Comparison of ENCODE assay signal across 8 mouse cellular contexts in the genomic region with DNA sequence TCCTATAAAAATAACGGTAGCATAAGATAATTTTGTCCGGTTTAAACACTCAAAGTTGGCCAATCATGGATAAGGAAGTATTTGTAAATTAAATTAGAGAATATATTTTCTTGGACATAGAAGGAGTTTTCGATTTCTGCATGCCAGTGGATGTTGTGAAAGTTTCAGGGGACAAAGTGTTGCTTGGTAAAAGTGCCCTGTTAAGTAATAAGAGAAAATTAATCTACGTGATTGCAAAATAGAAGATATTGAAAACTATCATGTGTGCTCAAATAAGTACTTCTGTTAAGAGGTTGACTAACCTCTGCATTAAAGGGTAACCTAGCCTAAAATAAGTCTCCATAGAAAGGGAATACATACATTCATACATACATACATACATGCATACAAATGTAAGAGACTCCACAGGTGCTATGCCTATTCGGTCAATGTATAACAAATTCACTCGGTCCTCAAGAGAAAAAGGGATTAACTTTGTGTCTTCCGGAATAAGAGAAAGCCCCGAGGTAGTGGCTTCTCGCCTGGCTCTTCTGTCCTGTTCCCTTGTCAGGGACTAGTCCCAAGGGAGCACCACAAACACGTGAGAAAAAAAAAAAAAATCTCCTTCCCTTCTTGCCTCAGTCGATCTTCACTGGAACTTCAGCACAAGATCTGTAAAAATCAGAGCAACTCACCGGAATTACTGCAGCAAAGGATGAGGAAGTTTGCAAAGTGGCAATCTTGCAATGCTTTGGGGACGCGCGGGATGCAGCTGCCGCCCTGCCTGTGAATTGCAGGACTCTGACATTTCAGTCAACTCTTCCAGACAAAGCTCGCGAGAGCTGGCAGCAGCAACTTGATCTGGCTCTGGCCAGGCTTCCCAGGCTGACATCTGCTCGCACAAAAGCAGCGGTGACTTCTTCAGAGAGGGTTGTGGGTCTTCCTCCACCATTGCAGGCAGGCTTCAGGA. TPM values are rescaled to one million over a fixed set of nuclear protein-coding genes. Genes with fewer than 3 reads are reported as not detected.
DNase-seq lines count a peak whose midpoint lies in the region; ATAC-seq and TF ChIP-seq lines count a peak whose summit lies in the region.

No protein-coding gene starts in this region.

- H3K36me3 ChIP-seq in hindbrain, embryonic 14.5 days (replicated peaks; ENCODE audit: control insufficient read depth, insufficient read depth) = no peaks in the 10 kb centered on the region

- WGBS in hindbrain, embryonic 14.5 days = 19% methylated on average over 20 of the region's 20 CpGs

- peak; percentile 32 for DNase-seq in MEL-GATA-1-ER (ENCODE audit: extremely low read depth, low read depth)
- peak; percentile 68 to 78 for DNase-seq in cerebellum, postnatal 10 days
- DNase-seq in gastrocnemius, adult 18-20 months (ENCODE audit: low spot score) = peak; percentile 56
- DNase-seq in hindbrain, embryonic 14.5 days (ENCODE audit: low spot score) = peak; percentile 71
- peak; percentile 14 to 21 for DNase-seq in left cerebral cortex, adult 2 months (ENCODE audit: extremely low spot score in 1 of 2, low spot score in 2 of 2)
- DNase-seq in lung, postnatal 36 days = peak; percentile 56
- DNase-seq in skeletal muscle tissue, adult 2 months (ENCODE audit: low read depth, low spot score) = peak; percentile 85
- DNase-seq in MN1 (ENCODE audit: low spot score) = no peak

- H3K27ac ChIP-seq in hindbrain, embryonic 14.5 days = no peak overlapping the region
- peak overlapping the region; percentile 28; the same call in 1 of the 2 replicates for H3K27ac ChIP-seq in left cerebral cortex, adult 2 months

- no peaks in the 10 kb centered on the region for H3K27me3 ChIP-seq in hindbrain, embryonic 14.5 days (ENCODE audit: control insufficient read depth, insufficient read depth, low read length)

- no peak for TF ChIP-seq CTCF in left cerebral cortex, adult 2 months (IDR thresholded peaks at IDR 0.05)

- peak overlapping the region; percentile 57 for H3K9ac ChIP-seq in hindbrain, embryonic 14.5 days

- H3K9me3 ChIP-seq in hindbrain, embryonic 14.5 days (ENCODE audit: control insufficient read depth, low read length) = no peaks in the 10 kb centered on the region

- H3K4me2 ChIP-seq in hindbrain, embryonic 14.5 days (replicated peaks) = peak overlapping the region; percentile 71

- peak overlapping the region; percentile 32 for H3K4me3 ChIP-seq in hindbrain, embryonic 14.5 days (replicated peaks; ENCODE audit: low read length)
- peak overlapping the region; percentile 40 for H3K4me3 ChIP-seq in left cerebral cortex, adult 2 months

- intact Hi-C loops in left cerebral cortex, adult 2 months (cut with DNase I) = no loop called here

- peak; percentile 92 for ATAC-seq in hindbrain, embryonic 14.5 days (ENCODE audit: low FRiP score)

- H3K4me1 ChIP-seq in hindbrain, embryonic 14.5 days (replicated peaks; ENCODE audit: control insufficient read depth, insufficient read depth, low read length) = 0 out of 2 replicates have a peak, but pooled peaks cover 4% of the 10 kb centered on the region

RNA-seq across cellular contexts. Expression of gene Bche, which starts 0.5 kb away (rescaled TPM):
- 1 to 10 TPM; 1.9 to 2.7 TPM for total RNA-seq in gastrocnemius, adult 18-20 months (2021)
- 3.9 and 4.3 TPM in 2 replicates for polyA plus RNA-seq in hindbrain, embryonic 14.5 days (2014; fragmentation: Nextera tagmentation; extraction: Ambion mirVana)
- 1 to 10 TPM; 2.6 to 2.7 TPM for total RNA-seq in left cerebral cortex, adult 2 months (2021)
